Mouse (Mus musculus): ENCODE measurements around the gene Medag.

DNA sequence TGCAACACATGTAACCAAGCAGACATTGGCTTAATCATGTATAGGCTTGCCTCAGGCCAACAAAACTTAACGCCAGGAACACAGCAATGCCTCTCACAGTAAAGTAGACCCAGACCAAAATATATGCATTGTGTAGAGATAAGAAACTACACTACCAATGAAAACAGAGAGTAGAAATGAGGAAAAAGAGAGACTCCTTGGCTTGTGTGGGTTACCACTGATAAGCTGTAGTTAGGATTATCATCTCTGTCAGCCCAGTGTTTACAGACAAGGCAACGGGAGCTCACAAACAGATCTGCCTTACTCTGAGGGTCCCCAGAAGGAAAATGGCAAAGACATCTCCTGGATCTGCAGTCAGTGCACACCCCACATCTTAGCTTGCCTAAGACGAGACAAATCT, 25.0 kb downstream of the Medag start:
- no peak for TF ChIP-seq POLR2A (IDR thresholded peaks at IDR 0.05; ENCODE audit: borderline replicate concordance, low read depth, low read length)
- no peak for TF ChIP-seq CTCF (IDR thresholded peaks at IDR 0.05; ENCODE audit: low read depth, low read length)

Measured in bone marrow macrophage, adult 2 months (primary cell).